Mouse (Mus musculus) spleen, adult 2 months (tissue): Measurements from ENCODE around the gene Gadl1.

Source experiments
- CTCF ChIP-seq: fragments of 200-500 bp; IDR thresholded peaks from 2 replicates; pipeline ENCODE4 v1.5.1; 2011; ENCODE audit warnings: mild to moderate bottlenecking, inconsistent platforms; ENCODE audit not compliant: insufficient read depth, insufficient read length, insufficient replicate concordance; ENCODE audit errors: extremely low read depth
- POLR2A ChIP-seq: fragments of 200-500 bp; IDR thresholded peaks from 2 replicates; pipeline ENCODE4 v1.6.1; 2011; ENCODE audit warnings: low read depth, low read length, inconsistent platforms

- no peak for TF ChIP-seq CTCF
- no peak for TF ChIP-seq POLR2A
Measured at GRCm38 (mm10) chr9:115966116-115966515, 56.9 kb downstream of the Gadl1 start.
